Comparison of ENCODE assay signal across 10 mouse cellular contexts in the genomic region with DNA sequence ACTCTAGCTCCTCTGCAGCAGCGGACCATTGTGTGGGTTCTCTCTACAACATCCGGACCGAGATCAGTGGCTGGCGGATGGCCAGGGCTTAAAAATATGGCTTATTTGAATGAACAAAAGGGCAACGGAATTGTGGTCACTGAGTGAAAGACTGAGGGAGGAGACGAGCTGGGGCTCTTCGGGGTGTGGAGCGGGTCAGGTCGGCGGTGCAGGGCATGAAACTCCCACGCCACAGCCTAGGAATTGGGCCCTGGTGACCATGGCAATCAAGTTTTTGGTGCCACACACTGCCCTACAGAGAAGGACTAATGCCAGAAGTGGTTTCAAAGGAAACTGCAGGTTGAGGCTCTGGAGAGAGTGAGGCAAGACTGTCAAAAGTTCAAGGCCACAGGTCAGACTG. TPM values are rescaled to one million over a fixed set of nuclear protein-coding genes. Genes with fewer than 3 reads are reported as not detected.
DNase-seq lines count a peak whose midpoint lies in the region; ATAC-seq lines count a peak whose summit lies in the region.
"Had no signal": no experiment of that assay in that cellular context is flagged by ENCODE, and none has a peak within 500 bp of the region (broad histone marks: within the 10 kb centered on the region; RNA-seq: fewer than 3 reads in every experiment).

No protein-coding gene starts in this region.

- H3K27me3 ChIP-seq in midbrain, embryonic 13.5 days: no peaks in the 10 kb centered on the region
- H3K27me3 ChIP-seq in midbrain, embryonic 11.5 days (ENCODE audit: control insufficient read depth, insufficient read depth, low read length): no peaks in the 10 kb centered on the region
- H3K27me3 ChIP-seq in hindbrain, embryonic 16.5 days (replicated peaks; ENCODE audit: control insufficient read depth, insufficient read depth, low read length): no peaks in the 10 kb centered on the region
- H3K27me3 ChIP-seq: midbrain, embryonic 12.5 days had no signal

- peaks cover 31% of the 10 kb centered on the region for H3K4me1 ChIP-seq in midbrain, embryonic 13.5 days (replicated peaks)
- peaks cover 11% of the 10 kb centered on the region for H3K4me1 ChIP-seq in midbrain, embryonic 11.5 days (ENCODE audit: control insufficient read depth, insufficient read depth, low read length)
- H3K4me1 ChIP-seq in hindbrain, embryonic 16.5 days (ENCODE audit: control insufficient read depth, insufficient read depth, low read depth, low read length): peaks cover 22% of the 10 kb centered on the region

- H3K27ac ChIP-seq in midbrain, embryonic 13.5 days: peak overlapping the region; percentile 53
- no peak overlapping the region for H3K27ac ChIP-seq in midbrain, embryonic 11.5 days (ENCODE audit: low read depth, low read length)
- H3K27ac ChIP-seq in hindbrain, embryonic 16.5 days (ENCODE audit: low read depth, low read length): peak overlapping the region; percentile 7
- H3K27ac ChIP-seq: midbrain, embryonic 12.5 days had no signal

- H3K9ac ChIP-seq in midbrain, embryonic 13.5 days (replicated peaks): no peak overlapping the region
- H3K9ac ChIP-seq in midbrain, embryonic 11.5 days (ENCODE audit: low read length): no peak overlapping the region
- H3K9ac ChIP-seq in hindbrain, embryonic 16.5 days (ENCODE audit: low read depth, low read length): no peak overlapping the region; the same call in 1 of the 2 replicates
- H3K9ac ChIP-seq: midbrain, embryonic 12.5 days had no signal

- no peak for ATAC-seq in CD4-positive, CD25-positive, alpha-beta regulatory T cell, adult 4 months
- ATAC-seq in midbrain, embryonic 13.5 days: no peak
- ATAC-seq in midbrain, embryonic 11.5 days (ENCODE audit: low FRiP score): no peak
- ATAC-seq in hindbrain, embryonic 16.5 days: no peak

- H3K9me3 ChIP-seq in midbrain, embryonic 13.5 days: no peaks in the 10 kb centered on the region
- H3K9me3 ChIP-seq in midbrain, embryonic 11.5 days (ENCODE audit: control insufficient read depth, low read length): no peaks in the 10 kb centered on the region
- H3K9me3 ChIP-seq in hindbrain, embryonic 16.5 days (ENCODE audit: control insufficient read depth, low read length): no peaks in the 10 kb centered on the region
- H3K9me3 ChIP-seq: midbrain, embryonic 12.5 days had no signal

- 44% methylated on average over 11 of the region's 11 CpGs for WGBS in midbrain, embryonic 13.5 days
- WGBS in midbrain, embryonic 11.5 days: 64% methylated on average over 11 of the region's 11 CpGs
- 45% methylated on average over 11 of the region's 11 CpGs for WGBS in hindbrain, embryonic 16.5 days

- H3K4me3 ChIP-seq in midbrain, embryonic 13.5 days (replicated peaks): no peak overlapping the region
- no peak overlapping the region for H3K4me3 ChIP-seq in midbrain, embryonic 11.5 days (ENCODE audit: low read depth, low read length)
- no peak overlapping the region for H3K4me3 ChIP-seq in hindbrain, embryonic 16.5 days (ENCODE audit: low read length)
- H3K4me3 ChIP-seq: midbrain, embryonic 12.5 days had no signal

- 0 out of 2 replicates have a peak, but pooled peaks cover 2% of the 10 kb centered on the region for H3K36me3 ChIP-seq in midbrain, embryonic 13.5 days
- no peaks in the 10 kb centered on the region for H3K36me3 ChIP-seq in midbrain, embryonic 11.5 days (ENCODE audit: control insufficient read depth, insufficient read depth, low read length)
- no peaks in the 10 kb centered on the region for H3K36me3 ChIP-seq in hindbrain, embryonic 16.5 days (ENCODE audit: control insufficient read depth, insufficient read depth, low read length)

- 0 out of 2 replicates have a peak overlapping the region, but pooled peaks have one; percentile 6 for H3K4me2 ChIP-seq in midbrain, embryonic 13.5 days (replicated peaks)
- H3K4me2 ChIP-seq in midbrain, embryonic 11.5 days: no peak overlapping the region
- no peak overlapping the region for H3K4me2 ChIP-seq in hindbrain, embryonic 16.5 days (ENCODE audit: low read length)
- H3K4me2 ChIP-seq: midbrain, embryonic 12.5 days had no signal

- DNase-seq in CD4-positive, CD25-positive, alpha-beta regulatory T cell, adult 2 months (ENCODE audit: low read depth, low spot score): peak; percentile 26
- no peak for DNase-seq in midbrain, embryonic 11.5 days (ENCODE audit: low spot score, missing footprints)
- peak; percentile 68 for DNase-seq in lung, postnatal 36 days
- DNase-seq in urinary bladder, adult 18-20 months (ENCODE audit: low spot score in 2 of 2): no peak
- no peak for DNase-seq in layer of hippocampus, postnatal 36 days

RNA-seq across cellular contexts. Expression of a gene that starts 2.2 kb away (rescaled TPM):
- polyA plus RNA-seq in CD4-positive, CD25-positive, alpha-beta regulatory T cell, adult 4 months (2017; shearing (Covaris generic)): 10 to 100 TPM; 22.0 to 26.3 TPM
- 69.7 and 70.1 TPM in 2 replicates for polyA plus RNA-seq in midbrain, embryonic 13.5 days (2015; fragmentation: Nextera tagmentation; extraction: Ambion mirVana)
- 66.9 and 75.6 TPM in 2 replicates for polyA plus RNA-seq in midbrain, embryonic 11.5 days (2014; fragmentation: Nextera tagmentation; extraction: Ambion mirVana)
- polyA plus RNA-seq in hindbrain, embryonic 16.5 days (2015; fragmentation: Nextera tagmentation; extraction: Ambion mirVana): 88.2 and 105 TPM in 2 replicates
- 10 to 100 TPM; 44.5 to 48.2 TPM for total RNA-seq in layer of hippocampus, postnatal 36 days (2021)

RNA-seq across cellular contexts. Expression of a gene that starts 8.3 kb away (rescaled TPM):
- not detected for polyA plus RNA-seq in CD4-positive, CD25-positive, alpha-beta regulatory T cell, adult 4 months (2017; shearing (Covaris generic))
- polyA plus RNA-seq in midbrain, embryonic 13.5 days (2015; fragmentation: Nextera tagmentation; extraction: Ambion mirVana): 96.4 and 102 TPM in 2 replicates
- polyA plus RNA-seq in midbrain, embryonic 11.5 days (2014; fragmentation: Nextera tagmentation; extraction: Ambion mirVana): 18.0 and 18.9 TPM in 2 replicates
- polyA plus RNA-seq in hindbrain, embryonic 16.5 days (2015; fragmentation: Nextera tagmentation; extraction: Ambion mirVana): 287 and 292 TPM in 2 replicates
- 10 to 100 TPM; 74.5 to 77.1 TPM for total RNA-seq in layer of hippocampus, postnatal 36 days (2021)

RNA-seq across cellular contexts. Expression of a gene that starts 32.5 kb away (rescaled TPM):
- 10 to 100 TPM; 11.4 to 14.4 TPM for polyA plus RNA-seq in CD4-positive, CD25-positive, alpha-beta regulatory T cell, adult 4 months (2017; shearing (Covaris generic))
- polyA plus RNA-seq in midbrain, embryonic 13.5 days (2015; fragmentation: Nextera tagmentation; extraction: Ambion mirVana): 40.5 and 41.2 TPM in 2 replicates
- 26.9 and 29.8 TPM in 2 replicates for polyA plus RNA-seq in midbrain, embryonic 11.5 days (2014; fragmentation: Nextera tagmentation; extraction: Ambion mirVana)
- polyA plus RNA-seq in hindbrain, embryonic 16.5 days (2015; fragmentation: Nextera tagmentation; extraction: Ambion mirVana): 122 and 142 TPM in 2 replicates
- 100 to 1,000 TPM; 209 to 220 TPM for total RNA-seq in layer of hippocampus, postnatal 36 days (2021)

RNA-seq across cellular contexts. Expression of a gene that starts 52.1 kb away (rescaled TPM):
- polyA plus RNA-seq in CD4-positive, CD25-positive, alpha-beta regulatory T cell, adult 4 months (2017; shearing (Covaris generic)): not detected
- polyA plus RNA-seq in midbrain, embryonic 13.5 days (2015; fragmentation: Nextera tagmentation; extraction: Ambion mirVana): not detected in 2 replicates
- polyA plus RNA-seq in midbrain, embryonic 11.5 days (2014; fragmentation: Nextera tagmentation; extraction: Ambion mirVana): not detected in 2 replicates
- polyA plus RNA-seq in hindbrain, embryonic 16.5 days (2015; fragmentation: Nextera tagmentation; extraction: Ambion mirVana): not detected in 2 replicates
- total RNA-seq in layer of hippocampus, postnatal 36 days (2021): not detected
- polyA plus RNA-seq: C2C12; midbrain, embryonic 12.5 days had no signal

RNA-seq across cellular contexts. Expression of a gene that starts 56.2 kb away (rescaled TPM):
- polyA plus RNA-seq in CD4-positive, CD25-positive, alpha-beta regulatory T cell, adult 4 months (2017; shearing (Covaris generic)): 100 to 1,000 TPM in 1 of 2 experiments, 10 to 100 TPM in 1; 94.3 to 166 TPM
- 220 and 221 TPM in 2 replicates for polyA plus RNA-seq in midbrain, embryonic 13.5 days (2015; fragmentation: Nextera tagmentation; extraction: Ambion mirVana)
- polyA plus RNA-seq in midbrain, embryonic 11.5 days (2014; fragmentation: Nextera tagmentation; extraction: Ambion mirVana): 155 and 165 TPM in 2 replicates
- 333 and 346 TPM in 2 replicates for polyA plus RNA-seq in hindbrain, embryonic 16.5 days (2015; fragmentation: Nextera tagmentation; extraction: Ambion mirVana)
- 100 to 1,000 TPM; 449 to 462 TPM for total RNA-seq in layer of hippocampus, postnatal 36 days (2021)

Comparison
In these comparisons a context has a peak if more than half of its experiments do, and no peak if none do; other contexts are left out.
1. DNase-seq: peak in CD4-positive, CD25-positive, alpha-beta regulatory T cell, adult 2 months (single experiment) and lung, postnatal 36 days (single experiment); none in midbrain, embryonic 11.5 days (single experiment), urinary bladder, adult 18-20 months (0 of 2) and layer of hippocampus, postnatal 36 days (0 of 2).
2. RNA of a gene that starts 8.3 kb away (polyA plus RNA-seq): 287 to 292 TPM in hindbrain, embryonic 16.5 days, 96.4 to 102 TPM in midbrain, embryonic 13.5 days and 18.0 to 18.9 TPM in midbrain, embryonic 11.5 days; not detected in CD4-positive, CD25-positive, alpha-beta regulatory T cell, adult 4 months; every median in the first group is over 10 times any median in the second.